ENCODE assay signal across 1 mouse cellular context in the genomic region with DNA sequence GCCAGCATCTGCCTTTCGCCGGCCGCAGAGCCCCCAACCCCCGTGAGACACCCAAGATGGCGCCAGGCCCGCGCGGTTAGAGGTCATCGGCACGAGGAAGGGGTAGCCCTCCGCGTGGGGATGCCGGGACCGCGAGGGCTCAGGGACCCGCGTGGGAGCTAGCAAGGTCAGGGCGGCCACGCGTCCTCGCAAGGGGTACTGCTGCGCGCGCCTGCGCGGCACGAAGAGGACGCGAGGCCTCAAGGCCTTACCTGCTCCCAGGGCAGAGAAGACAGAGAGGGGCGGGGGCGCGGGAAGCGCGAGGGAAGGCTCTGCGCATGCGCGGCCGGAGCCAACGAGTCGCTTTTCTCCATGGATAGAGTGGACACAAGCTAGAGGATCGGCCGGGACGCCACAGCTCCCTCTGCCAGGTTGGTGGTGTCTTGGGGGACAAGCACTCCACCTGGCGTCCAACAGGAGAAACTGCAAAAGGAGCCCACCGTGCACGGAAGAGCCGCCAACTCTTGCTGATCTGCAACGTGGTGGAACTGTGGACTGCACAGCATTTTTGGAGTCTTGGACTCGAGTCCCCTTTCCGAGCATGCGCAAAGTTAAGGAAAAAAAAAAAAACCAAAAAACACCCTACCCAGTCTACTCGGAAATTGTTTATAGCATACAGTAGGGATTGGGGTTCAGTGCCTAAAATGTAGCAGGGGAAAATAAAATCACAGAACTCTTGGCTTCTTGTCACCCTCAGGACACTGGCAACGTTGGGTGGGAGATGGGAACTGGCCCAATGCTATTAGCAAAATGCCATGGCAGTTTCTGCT.
A peak's percentile ranks its signal among the peaks of the same experiment; 100 is the strongest.
TF ChIP-seq lines count a peak whose summit lies in the region.

No protein-coding gene starts in this region.

TF ChIP-seq in myocyte, 11 proteins besides CTCF, POLR2A, EP300 and RAD21:
- TF ChIP-seq CEBPB (IDR thresholded peaks at IDR 0.05; ENCODE audit: insufficient read depth, poor library complexity, severe bottlenecking) (no peak; the same call in 1 of the 2 replicates), E2F4 (IDR thresholded peaks at IDR 0.05; ENCODE audit: insufficient read depth) (peak; percentile 0), MAX (IDR thresholded peaks at IDR 0.05; ENCODE audit: low read depth) (peak; percentile 2), POLR2AphosphoS2 (IDR thresholded peaks at IDR 0.05; ENCODE audit: insufficient read length, low read depth) (peak; percentile 98), MYOD1 (IDR thresholded peaks at IDR 0.05; ENCODE audit: control insufficient read depth in 1 of 3, insufficient read length in 2 of 3, low read depth in 2 of 3) (peak in 2 of 3 experiments; percentile 1 to 32), TCF12 (IDR thresholded peaks at IDR 0.05; ENCODE audit: insufficient read depth, poor library complexity, severe bottlenecking) (no peak), TCF3 (IDR thresholded peaks at IDR 0.05; ENCODE audit: insufficient read length, low read depth) (no peak), REST (IDR thresholded peaks at IDR 0.05; ENCODE audit: insufficient read depth, insufficient read length) (peak; percentile 21), SRF (IDR thresholded peaks at IDR 0.05; ENCODE audit: control insufficient read depth, insufficient read length, low read depth) (peak; percentile 81), USF1 (IDR thresholded peaks at IDR 0.05; ENCODE audit: low read depth) (no peak), MYOG (IDR thresholded peaks at IDR 0.05; ENCODE audit: control insufficient read depth in 1 of 3, insufficient read depth in 1 of 3, insufficient read length in 2 of 3, low read depth in 2 of 3) (peak in 1 of 3 experiments; percentile 47)
